Mouse (Mus musculus) olfactory bulb, adult 2 months (tissue): ENCODE data around the gene Stx8.

ENCODE experiments used
- CTCF ChIP-seq: fragments of 200-500 bp; IDR thresholded peaks from 2 replicates; pipeline ENCODE4 v1.5.1; 2012; ENCODE audit warnings: low read depth, mild to moderate bottlenecking, low read length, moderate library complexity; ENCODE audit not compliant: insufficient read depth
- POLR2A ChIP-seq: fragments of 200-500 bp; IDR thresholded peaks from 2 replicates; pipeline ENCODE4 v1.6.1; 2012; ENCODE audit warnings: mild to moderate bottlenecking, low read depth, low read length, moderate library complexity; ENCODE audit not compliant: insufficient read depth

GRCm38 (mm10) chr11:68214496-68215205 lies 248.7 kb downstream of the Stx8 start:
- TF ChIP-seq POLR2A (no peak), CTCF (no peak)
